Mouse (Mus musculus) bone marrow, adult 2 months (tissue): Measurements from ENCODE around the gene Zfp775.

ENCODE experiments used
- CTCF ChIP-seq: fragments of 200-500 bp; IDR thresholded peaks from 2 replicates; pipeline ENCODE4 v1.5.1; 2011; ENCODE audit warnings: low read length, control low read depth; ENCODE audit not compliant: control insufficient read depth, insufficient read depth
- POLR2A ChIP-seq: fragments of 200-500 bp; IDR thresholded peaks from 2 replicates; pipeline ENCODE4 v1.6.1; 2011; ENCODE audit warnings: low read depth, mild to moderate bottlenecking, control low read depth, low read length, borderline replicate concordance; ENCODE audit not compliant: control insufficient read depth

GRCm38 (mm10) chr6:48614756-48615155, 12.9 kb downstream of the Zfp775 start:
- TF ChIP-seq POLR2A: no peak
- TF ChIP-seq CTCF: no peak
